Mouse (Mus musculus): ENCODE results near the gene Grik4. TPM values are rescaled to one million over a fixed set of nuclear protein-coding genes. Genes with fewer than 3 reads are reported as not detected.

The Grik4 gene
- total and polyA plus RNA-seq, 3 experiments: not detected

GRCm38 (mm10) chr9:42646821-42647220 lies 297.5 kb downstream of the Grik4 start:
- dilution Hi-C loops (cut with MboI; ENCODE audit: extremely low pct_ligation_motif_present, extremely low pct_unique_long_range_greater_than_20kb, low sequenced_read_pairs) (no loop called here), in situ Hi-C loops (cut with MboI; ENCODE audit: low pct_ligation_motif_present, low pct_unique_long_range_greater_than_20kb, low sequenced_read_pairs) (no loop called here)
- Histone ChIP-seq H3K4me3 (replicated peaks in 1 of 3; ENCODE audit: low read depth in 2 of 3, low read length in 2 of 3, poor library complexity in 1 of 3) (no peak overlapping the region), H3K27me3 (replicated peaks) (peaks cover 82% of the 10 kb centered on the region), H3K9me3 (replicated peaks; ENCODE audit: low read length) (no peaks in the 10 kb centered on the region), H3K79me2 (replicated peaks; ENCODE audit: control insufficient read depth, extremely low read depth, insufficient read depth, poor library complexity, severe bottlenecking) (no peaks in the 10 kb centered on the region), H3K36me3 (replicated peaks in 1 of 2; ENCODE audit: control insufficient read depth in 1 of 2, insufficient read depth in 1 of 2, low read length in 1 of 2) (no peaks in the 10 kb centered on the region), H3K27ac (ENCODE audit: insufficient read depth, low read depth) (no peak overlapping the region), H3K4me2 (ENCODE audit: insufficient read depth, low read depth, poor library complexity, severe bottlenecking) (no peak overlapping the region), H3K9ac (ENCODE audit: insufficient read depth, low read depth) (no peak overlapping the region), H3K4me1 (ENCODE audit: control insufficient read depth in 1 of 2, insufficient read depth in 2 of 2) (no peaks in the 10 kb centered on the region)
- no peak for DNase-seq (ENCODE audit: extremely low read depth)
- TF ChIP-seq HCFC1 (IDR thresholded peaks at IDR 0.05; ENCODE audit: low read depth, low read length) (no peak), E2F4 (IDR thresholded peaks at IDR 0.05; ENCODE audit: insufficient replicate concordance, low read depth, low read length) (no peak), CHD2 (IDR thresholded peaks at IDR 0.05; ENCODE audit: low read length) (no peak), BHLHE40 (IDR thresholded peaks at IDR 0.05; ENCODE audit: low read depth, low read length) (no peak), UBTF (IDR thresholded peaks at IDR 0.05; ENCODE audit: low read depth, low read length) (no peak), SIN3A (IDR thresholded peaks at IDR 0.05; ENCODE audit: low read length) (no peak), SMC3 (IDR thresholded peaks at IDR 0.05; ENCODE audit: low read depth, low read length) (no peak), USF1 (IDR thresholded peaks at IDR 0.05; ENCODE audit: low read depth, low read length) (no peak), GABPA (IDR thresholded peaks at IDR 0.05; ENCODE audit: insufficient replicate concordance, low read depth, low read length) (no peak)

- H3K36me3 ChIP-seq (replicated peaks in 1 of 2; ENCODE audit: control insufficient read depth in 1 of 2, insufficient read depth in 1 of 2, low read length in 1 of 2): no peaks in the 10 kb centered on the region
- no peaks in the 10 kb centered on the region for H3K79me2 ChIP-seq (replicated peaks; ENCODE audit: control insufficient read depth, extremely low read depth, insufficient read depth, poor library complexity, severe bottlenecking)
- no peak overlapping the region for H3K4me3 ChIP-seq (replicated peaks in 1 of 3; ENCODE audit: low read depth in 2 of 3, low read length in 2 of 3, poor library complexity in 1 of 3)
- H3K27ac ChIP-seq (ENCODE audit: insufficient read depth, low read depth): no peak overlapping the region
- no peaks in the 10 kb centered on the region for H3K4me1 ChIP-seq (ENCODE audit: control insufficient read depth in 1 of 2, insufficient read depth in 2 of 2)
- no peak overlapping the region for H3K9ac ChIP-seq (ENCODE audit: insufficient read depth, low read depth)
- no peak for TF ChIP-seq MAZ (IDR thresholded peaks at IDR 0.05; ENCODE audit: low read depth, low read length)
- TF ChIP-seq TBP (conservative IDR thresholded peaks at IDR 0.05; ENCODE audit: low read depth, low read length): no peak
- no peak for TF ChIP-seq EP300 (IDR thresholded peaks at IDR 0.05; ENCODE audit: low read length)
- TF ChIP-seq MAX (IDR thresholded peaks at IDR 0.05; ENCODE audit: low read length): no peak
- no peak for TF ChIP-seq TCF12 (IDR thresholded peaks at IDR 0.05; ENCODE audit: low read depth, low read length)
- TF ChIP-seq MEF2A (IDR thresholded peaks at IDR 0.05; ENCODE audit: borderline replicate concordance, low read depth, low read length): no peak
- no peak for TF ChIP-seq JUN (IDR thresholded peaks at IDR 0.05; ENCODE audit: insufficient read depth, low read depth, low read length)
- no peak for TF ChIP-seq CTCF (conservative IDR thresholded peaks at IDR 0.05 in 1 of 2, IDR thresholded peaks at IDR 0.05 in 1 of 2; ENCODE audit: low read depth in 2 of 2, low read length in 2 of 2)
- TF ChIP-seq IRF4 (IDR thresholded peaks at IDR 0.05; ENCODE audit: low read depth, low read length): no peak
- TF ChIP-seq POLR2A (IDR thresholded peaks at IDR 0.05; ENCODE audit: low read depth, low read length): no peak
- TF ChIP-seq BHLHE40 (IDR thresholded peaks at IDR 0.05; ENCODE audit: low read depth, low read length): no peak
- no peak for TF ChIP-seq RAD21 (IDR thresholded peaks at IDR 0.05; ENCODE audit: low read depth, low read length)
- no peak for TF ChIP-seq ZMIZ1 (IDR thresholded peaks at IDR 0.05; ENCODE audit: low read depth, low read length)
- TF ChIP-seq NRF1 (IDR thresholded peaks at IDR 0.05; ENCODE audit: low read depth, low read length): no peak
- no peak for TF ChIP-seq MXI1 (IDR thresholded peaks at IDR 0.05; ENCODE audit: low read depth, low read length)
- no peak for DNase-seq (ENCODE audit: extremely low read depth)
- H3K27me3 ChIP-seq (replicated peaks): peaks cover 82% of the 10 kb centered on the region
- H3K4me2 ChIP-seq (ENCODE audit: insufficient read depth, low read depth, poor library complexity, severe bottlenecking): no peak overlapping the region
- H3K9me3 ChIP-seq (replicated peaks; ENCODE audit: low read length): no peaks in the 10 kb centered on the region
- dilution Hi-C loops (cut with MboI; ENCODE audit: extremely low pct_ligation_motif_present, extremely low pct_unique_long_range_greater_than_20kb, low sequenced_read_pairs) (no loop called here), in situ Hi-C loops (cut with MboI; ENCODE audit: low pct_ligation_motif_present, low pct_unique_long_range_greater_than_20kb, low sequenced_read_pairs) (no loop called here)
Observed at GRCm38 (mm10) chr9:42645161-42645560, 299.1 kb downstream of the Grik4 start.

Measured in CH12.LX (cell line).